Mouse (Mus musculus) heart, embryonic 11.5 days (tissue): Measurements from ENCODE around the gene Syf2. TPM values are rescaled to one million over a fixed set of nuclear protein-coding genes. Genes with fewer than 3 reads are reported as not detected.

Source experiments
- ATAC-seq: fragments of 200-750 bp; cut with Nextera tagmentation; replicated peaks from 2 replicates; pipeline ENCODE4 v1.8.0; 2017; ENCODE audit warnings: moderate library complexity; ENCODE audit not compliant: insufficient number of reproducible peaks, low FRiP score, low TSS enrichment
- H3K27ac ChIP-seq: fragments of 300-500 bp; sonication (generic); 2 replicates; pipeline ENCODE4 v1.5.1; 2014; ENCODE audit warnings: mild to moderate bottlenecking, low read depth, low read length
- H3K27me3 ChIP-seq: fragments of 300-500 bp; sonication (generic); 2 replicates; pipeline ENCODE4 v1.6.1; 2014; ENCODE audit warnings: mild to moderate bottlenecking, low read length, mixed read lengths; ENCODE audit not compliant: control insufficient read depth, insufficient read depth
- H3K36me3 ChIP-seq: fragments of 300-500 bp; sonication (generic); 2 replicates; pipeline ENCODE4 v1.6.1; 2014; ENCODE audit warnings: mild to moderate bottlenecking, low read length, moderate library complexity, mixed read lengths; ENCODE audit not compliant: control insufficient read depth, insufficient read depth
- H3K4me1 ChIP-seq: fragments of 300-500 bp; sonication (generic); 2 replicates; pipeline ENCODE4 v1.6.1; 2014; ENCODE audit warnings: low read length; ENCODE audit not compliant: control insufficient read depth, insufficient read depth
- H3K4me2 ChIP-seq: fragments of 300-500 bp; sonication (generic); 2 replicates; pipeline ENCODE4 v1.6.1; 2014; ENCODE audit warnings: mild to moderate bottlenecking, moderate library complexity
- H3K4me3 ChIP-seq: fragments of 300-500 bp; sonication (generic); 2 replicates; pipeline ENCODE4 v1.5.1; 2014; ENCODE audit warnings: low read depth, low read length
- H3K9ac ChIP-seq: fragments of 300-500 bp; sonication (generic); 2 replicates; pipeline ENCODE4 v1.6.1; 2014; ENCODE audit warnings: mild to moderate bottlenecking, low read depth, low read length, moderate library complexity
- H3K9me3 ChIP-seq: fragments of 300-500 bp; sonication (generic); replicated peaks from 2 replicates; pipeline ENCODE4 v1.6.1; 2016; ENCODE audit warnings: low read length; ENCODE audit not compliant: control insufficient read depth
- WGBS: fragments of 180-500 bp; shearing (Covaris S2); extraction: QIAGEN DNeasy Blood & Tissue Kit; methylation state at CpG from one replicate; pipeline ENCODE4 v1.1.7; 2014; ENCODE audit not compliant: insufficient replicate concordance; 5-methylcytosine and 5-hydroxymethylcytosine counted together
- polyA plus RNA-seq: library from polyadenylated mRNA; unstranded; fragments of >200 nt; fragmentation: Nextera tagmentation; extraction: Ambion mirVana; gene quantifications from 2 replicates; pipeline ENCODE4 v1.2.1, GENCODE M21; 2014

The Syf2 gene
- polyA plus RNA-seq, 1 experiment from 2014 or later = 59.5 TPM

DNA sequence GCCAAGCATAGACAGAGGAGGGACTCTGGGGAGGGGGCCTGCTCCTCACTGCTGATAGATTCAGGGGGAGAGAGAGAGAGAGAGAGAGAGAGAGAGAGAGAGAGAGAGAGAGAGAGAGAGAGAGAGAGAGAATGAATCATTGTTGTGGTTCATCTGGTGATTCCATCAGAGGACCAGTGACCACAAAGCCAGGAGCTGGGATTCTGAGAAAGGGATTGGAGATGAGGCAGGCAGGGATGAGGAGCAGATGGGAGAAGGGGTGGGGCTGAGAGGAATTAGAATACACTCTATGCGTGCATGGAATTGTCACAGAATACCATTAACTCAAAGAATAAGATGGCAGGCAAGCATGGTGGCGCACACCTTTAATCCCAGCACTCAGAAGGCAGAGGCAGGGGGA lies 24.5 kb downstream of the Syf2 start:
- Histone ChIP-seq H3K36me3 (no peaks in the 10 kb centered on the region), H3K27me3 (peaks cover 38% of the 10 kb centered on the region), H3K9ac (no peak overlapping the region), H3K27ac (no peak overlapping the region), H3K4me3 (no peak overlapping the region), H3K4me2 (no peak overlapping the region), H3K4me1 (0 out of 2 replicates have a peak, but pooled peaks cover 3% of the 10 kb centered on the region), H3K9me3 (no peaks in the 10 kb centered on the region)
- ATAC-seq = no peak
- 90% methylated on average over 2 of the region's 2 CpGs for WGBS

DNA sequence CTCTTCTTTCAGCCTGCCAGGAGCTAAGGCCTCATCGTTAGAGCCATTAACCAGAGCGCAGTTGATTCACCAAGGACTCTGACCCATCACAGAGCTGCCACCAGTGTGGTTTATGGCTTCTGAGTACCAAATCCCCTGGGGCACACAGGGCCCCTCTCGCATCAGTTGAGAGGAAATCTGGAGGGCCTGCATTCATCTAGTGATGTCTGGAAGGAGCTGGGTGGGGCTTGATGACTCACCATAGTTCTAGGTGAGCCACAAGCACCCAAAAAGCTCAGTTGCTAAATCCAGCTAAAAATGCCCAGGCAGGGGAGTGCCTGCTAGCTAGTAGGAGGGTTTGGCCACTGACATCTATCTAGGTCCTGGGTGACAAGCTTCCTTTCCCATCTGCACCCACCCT lies 25.1 kb downstream of the Syf2 start:
- no peaks in the 10 kb centered on the region for H3K4me1 ChIP-seq
- H3K27me3 ChIP-seq = peaks cover 40% of the 10 kb centered on the region
- no peak overlapping the region for H3K4me2 ChIP-seq
- H3K9ac ChIP-seq = no peak overlapping the region
- H3K27ac ChIP-seq = no peak overlapping the region
- no peak overlapping the region for H3K4me3 ChIP-seq
- no peak for ATAC-seq
- H3K9me3 ChIP-seq = no peaks in the 10 kb centered on the region
- whole genome bisulfite sequencing = 69% methylated on average over 3 of the region's 3 CpGs
- no peaks in the 10 kb centered on the region for H3K36me3 ChIP-seq

DNA sequence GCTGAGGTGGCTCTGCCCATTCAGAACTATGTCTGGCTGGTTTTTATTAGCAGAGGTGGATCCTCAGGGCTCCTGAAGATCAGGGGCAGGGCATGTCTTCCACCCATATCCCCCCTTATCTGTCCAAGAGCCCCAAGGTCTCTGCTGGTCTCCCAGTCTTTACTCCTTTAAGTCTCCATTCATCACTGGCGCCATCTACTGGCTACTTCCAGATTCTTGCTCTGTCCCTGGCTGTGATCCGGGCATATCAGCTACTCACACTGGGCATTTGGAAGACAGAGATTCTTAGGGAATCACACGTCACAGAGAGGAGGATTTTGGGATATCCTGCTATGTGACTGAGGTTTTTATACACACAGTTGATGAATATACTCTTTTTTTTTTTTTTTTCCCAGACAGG lies 25.6 kb downstream of the Syf2 start:
- no peak; the same call in 1 of the 2 replicates for ATAC-seq

DNA sequence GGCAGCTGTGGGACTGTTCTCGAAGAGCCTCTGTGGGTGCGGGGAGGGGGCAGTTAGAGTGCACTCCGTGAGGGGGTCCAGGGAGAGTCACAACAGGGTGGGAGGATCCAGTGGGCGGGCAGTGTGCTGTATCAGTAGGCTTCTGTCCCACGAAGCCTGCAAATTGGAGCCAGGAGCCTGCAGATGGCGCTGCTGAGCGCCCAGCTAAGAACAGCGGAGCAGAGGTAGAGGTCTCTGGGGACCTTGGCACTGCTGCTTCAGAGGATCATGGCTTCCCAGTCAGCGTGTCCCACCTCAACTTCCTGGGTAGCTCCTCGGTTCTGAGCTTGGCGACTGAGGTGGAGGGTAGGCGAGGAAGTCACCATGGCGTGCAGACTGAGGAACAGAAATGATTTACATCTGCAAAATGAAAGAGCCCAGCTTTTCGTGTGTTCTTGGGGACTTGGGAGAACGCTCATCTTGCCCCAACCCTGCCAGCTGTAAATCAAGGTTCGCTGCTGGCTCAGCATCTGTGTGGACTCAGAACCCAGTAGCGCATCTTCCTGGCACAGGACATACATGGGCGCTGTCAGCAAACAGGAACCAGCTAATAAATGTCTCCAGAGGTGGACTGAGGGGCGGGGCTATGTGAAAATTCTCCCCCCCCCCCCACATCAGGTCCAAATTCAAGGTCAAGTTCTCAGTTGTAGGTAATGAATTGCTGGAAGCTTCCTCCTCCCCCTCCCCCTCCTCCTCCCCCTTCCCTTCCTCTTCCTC lies 32.5 kb downstream of the Syf2 start:
- H3K9ac ChIP-seq = peak overlapping the region; percentile 28; the same call in 1 of the 2 replicates
- peak overlapping the region; percentile 49 for H3K4me2 ChIP-seq
- 25% methylated on average over 19 of the region's 19 CpGs for WGBS
- H3K36me3 ChIP-seq = no peaks in the 10 kb centered on the region
- ATAC-seq = peak; percentile 65
- H3K4me3 ChIP-seq = no peak overlapping the region
- H3K27ac ChIP-seq = no peak overlapping the region
- H3K4me1 ChIP-seq = peaks cover 7% of the 10 kb centered on the region; the same call in 1 of the 2 replicates
- peaks cover 22% of the 10 kb centered on the region for H3K27me3 ChIP-seq
- H3K9me3 ChIP-seq = no peaks in the 10 kb centered on the region

More for the DNA sequence above, 25.6 kb downstream of the Syf2 start:
- Histone ChIP-seq H3K9me3 (no peaks in the 10 kb centered on the region), H3K9ac (no peak overlapping the region), H3K27me3 (peaks cover 43% of the 10 kb centered on the region), H3K4me1 (no peaks in the 10 kb centered on the region), H3K4me3 (no peak overlapping the region), H3K4me2 (no peak overlapping the region), H3K27ac (no peak overlapping the region), H3K36me3 (no peaks in the 10 kb centered on the region)
- WGBS = 13% methylated on average over 3 of the region's 3 CpGs

DNA sequence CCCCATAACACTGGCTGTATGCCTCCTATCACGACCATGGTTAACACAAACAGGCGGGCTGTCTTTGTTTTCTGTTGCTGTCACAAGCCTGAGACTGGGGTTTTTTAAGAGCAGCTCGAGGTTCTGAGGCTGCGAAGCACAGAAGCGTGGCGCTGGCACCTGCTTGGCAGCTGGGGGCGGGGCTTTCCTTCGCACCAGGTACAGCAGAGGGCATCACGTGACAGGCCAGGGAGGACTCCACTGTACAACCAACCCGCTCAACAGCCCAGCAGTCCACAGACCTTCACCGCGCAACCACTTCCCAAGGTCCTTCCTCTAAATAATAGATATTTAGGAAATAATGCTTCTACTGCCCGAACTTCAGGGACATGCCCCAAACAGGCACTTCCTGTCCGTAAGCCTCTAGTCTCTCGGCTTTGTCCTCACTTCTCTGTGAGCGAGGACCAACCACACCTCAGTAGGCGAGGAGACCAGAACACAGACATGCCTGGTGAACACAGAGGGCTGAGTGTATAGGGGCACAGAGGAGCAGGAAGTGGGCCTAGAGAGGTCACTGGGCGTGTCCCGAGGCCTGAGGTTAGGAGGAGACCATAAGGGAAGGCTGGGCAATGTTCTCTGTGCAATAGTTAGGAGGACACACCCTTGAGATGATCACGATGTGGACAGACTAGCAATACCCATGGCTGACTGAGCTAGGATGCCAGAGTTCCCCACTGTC lies 37.3 kb downstream of the Syf2 start:
- 70% methylated on average over 20 of the region's 20 CpGs for WGBS
- peaks cover 7% of the 10 kb centered on the region; the same call in 1 of the 2 replicates for H3K4me1 ChIP-seq
- no peak overlapping the region for H3K4me2 ChIP-seq
- H3K9ac ChIP-seq = no peak overlapping the region
- H3K27me3 ChIP-seq = peaks cover 14% of the 10 kb centered on the region
- H3K27ac ChIP-seq = no peak overlapping the region
- H3K9me3 ChIP-seq = no peaks in the 10 kb centered on the region
- no peak overlapping the region for H3K4me3 ChIP-seq
- no peaks in the 10 kb centered on the region for H3K36me3 ChIP-seq
- 0 out of 2 replicates have a peak, but pooled peaks have one; percentile 39 for ATAC-seq

DNA sequence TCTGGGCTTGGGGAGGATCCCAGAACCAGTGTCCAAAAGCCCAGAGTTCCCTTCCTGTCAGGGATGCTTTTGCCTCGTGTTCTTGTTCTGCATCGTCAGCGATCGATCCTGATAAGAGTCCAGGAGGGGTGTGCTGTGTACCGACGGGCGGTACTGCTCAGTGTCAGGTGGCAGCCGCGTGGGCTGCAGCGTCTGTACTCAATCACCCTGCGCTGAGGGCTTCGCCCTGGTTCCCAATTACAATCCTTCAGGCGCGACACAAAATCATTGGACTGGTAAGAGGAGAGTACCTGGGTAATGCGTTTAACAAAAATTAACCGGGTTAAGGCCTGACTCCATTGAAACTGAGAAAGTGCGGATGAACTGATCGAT lies 37.9 kb downstream of the Syf2 start:
- H3K9me3 ChIP-seq = no peaks in the 10 kb centered on the region
- no peak overlapping the region for H3K27ac ChIP-seq
- no peak overlapping the region for H3K4me2 ChIP-seq
- peaks cover 7% of the 10 kb centered on the region; the same call in 1 of the 2 replicates for H3K4me1 ChIP-seq
- H3K9ac ChIP-seq = no peak overlapping the region
- WGBS = 69% methylated on average over 18 of the region's 18 CpGs
- no peak overlapping the region for H3K4me3 ChIP-seq
- H3K36me3 ChIP-seq = no peaks in the 10 kb centered on the region
- H3K27me3 ChIP-seq = peaks cover 14% of the 10 kb centered on the region
- no peak for ATAC-seq

DNA sequence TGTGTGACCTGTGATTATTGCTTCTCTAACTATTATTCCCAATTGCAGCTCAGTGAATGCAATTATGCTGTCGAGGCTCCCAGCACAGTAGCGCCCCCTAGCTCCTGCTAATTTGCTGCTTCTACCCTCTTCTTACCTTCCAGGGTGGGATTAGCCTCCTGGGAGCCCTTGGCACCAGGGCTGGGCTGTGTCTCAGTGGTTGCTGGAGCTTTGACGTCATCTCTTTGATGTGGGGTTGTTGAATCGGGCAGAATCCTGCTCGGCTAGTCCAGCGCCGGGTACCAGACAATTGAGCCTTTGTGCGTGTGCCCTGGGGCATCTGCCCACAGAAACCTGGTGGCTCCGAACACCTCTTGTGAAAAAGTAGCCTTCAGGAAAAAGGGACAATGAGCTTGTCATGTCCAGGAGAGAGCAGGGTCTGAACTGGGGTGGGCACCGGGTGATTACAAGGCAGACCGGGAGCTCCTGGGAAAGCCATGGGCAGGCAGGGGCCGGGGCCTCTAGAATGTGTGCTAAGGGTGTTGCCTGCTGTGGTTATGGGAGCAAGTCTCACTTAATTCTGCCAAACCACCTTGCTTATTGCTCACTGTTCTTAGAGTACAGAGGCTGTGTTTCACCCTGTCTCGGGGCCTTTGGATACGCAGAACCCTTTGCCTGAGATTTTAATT lies 44.7 kb downstream of the Syf2 start:
- H3K36me3 ChIP-seq = no peaks in the 10 kb centered on the region
- H3K27me3 ChIP-seq = no peaks in the 10 kb centered on the region
- no peak overlapping the region for H3K4me2 ChIP-seq
- ATAC-seq = no peak
- H3K4me1 ChIP-seq = no peaks in the 10 kb centered on the region
- 30% methylated on average over 14 of the region's 14 CpGs for whole genome bisulfite sequencing
- H3K4me3 ChIP-seq = no peak overlapping the region
- H3K9ac ChIP-seq = no peak overlapping the region
- H3K27ac ChIP-seq = no peak overlapping the region
- no peaks in the 10 kb centered on the region for H3K9me3 ChIP-seq

DNA sequence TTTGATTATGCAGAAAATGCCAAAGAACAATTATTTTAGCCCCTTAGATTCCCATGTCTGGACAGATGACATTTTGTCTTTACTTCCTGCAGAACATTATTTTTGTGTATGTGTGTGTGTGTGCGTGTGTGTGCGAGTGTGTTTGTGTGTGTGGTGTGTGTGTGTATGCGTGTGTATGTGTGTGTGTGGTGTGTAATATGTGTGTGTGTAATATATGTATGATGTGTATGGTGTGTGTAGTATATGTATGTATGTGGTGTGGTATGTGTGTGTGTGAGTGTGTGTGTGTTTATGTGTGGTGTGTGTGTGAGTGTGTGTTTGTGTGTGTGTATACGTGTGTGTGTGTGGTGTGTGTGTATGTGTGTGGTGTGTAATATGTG lies 45.2 kb downstream of the Syf2 start:
- H3K4me1 ChIP-seq = no peaks in the 10 kb centered on the region
- WGBS = 89% methylated on average over 4 of the region's 4 CpGs
- ATAC-seq = no peak

More for the DNA sequence above, 45.2 kb downstream of the Syf2 start:
- Histone ChIP-seq H3K4me3 (no peak overlapping the region), H3K27ac (no peak overlapping the region), H3K9me3 (no peaks in the 10 kb centered on the region), H3K36me3 (no peaks in the 10 kb centered on the region), H3K9ac (no peak overlapping the region), H3K4me2 (no peak overlapping the region), H3K27me3 (no peaks in the 10 kb centered on the region)
